Mouse (Mus musculus): Measurements from ENCODE around the gene Il31ra. TPM values are rescaled to one million over a fixed set of nuclear protein-coding genes. Genes with fewer than 3 reads are reported as not detected.

Il31ra gene
- polyA plus RNA-seq, 1 experiment from 2014 or later, result 0.08 TPM

- ATAC-seq (ENCODE audit: insufficient read depth), result no peak
- no peak overlapping the region for H3K4me3 ChIP-seq (replicated peaks)
- no peaks in the 10 kb centered on the region for H3K27me3 ChIP-seq
- H3K36me3 ChIP-seq (replicated peaks), result peaks cover 22% of the 10 kb centered on the region
- H3K4me1 ChIP-seq (replicated peaks), result no peaks in the 10 kb centered on the region
- H3K4me2 ChIP-seq, result no peak overlapping the region
- 70% methylated on average over 13 of the region's 13 CpGs for WGBS (ENCODE audit: insufficient replicate concordance)
- no peaks in the 10 kb centered on the region for H3K9me3 ChIP-seq (replicated peaks)
- no peak overlapping the region for H3K9ac ChIP-seq
- H3K27ac ChIP-seq (replicated peaks), result no peak overlapping the region
These were observed 86.5 kb downstream of the Il31ra start for GRCm38 (mm10) chr13:112507691-112508090.

GRCm38 (mm10) chr13:112506766-112507165, 87.4 kb downstream of the Il31ra start:
- Histone ChIP-seq H3K4me2 (no peak overlapping the region), H3K9me3 (replicated peaks) (no peaks in the 10 kb centered on the region), H3K27me3 (no peaks in the 10 kb centered on the region), H3K9ac (no peak overlapping the region), H3K36me3 (replicated peaks) (peaks cover 23% of the 10 kb centered on the region), H3K4me3 (replicated peaks) (no peak overlapping the region), H3K4me1 (replicated peaks) (no peaks in the 10 kb centered on the region), H3K27ac (replicated peaks) (no peak overlapping the region)
- WGBS (ENCODE audit: insufficient replicate concordance), result 59% methylated on average over 13 of the region's 13 CpGs
- no peak for ATAC-seq (ENCODE audit: insufficient read depth)

GRCm38 (mm10) chr13:112505436-112505835, 88.7 kb downstream of the Il31ra start:
- 71% methylated on average over 6 of the region's 6 CpGs for WGBS (ENCODE audit: insufficient replicate concordance)
- ATAC-seq (ENCODE audit: insufficient read depth), result no peak
- Histone ChIP-seq H3K4me3 (replicated peaks) (no peak overlapping the region), H3K4me1 (replicated peaks) (no peaks in the 10 kb centered on the region), H3K9me3 (replicated peaks) (no peaks in the 10 kb centered on the region), H3K9ac (no peak overlapping the region), H3K36me3 (replicated peaks) (peaks cover 29% of the 10 kb centered on the region), H3K4me2 (no peak overlapping the region), H3K27me3 (no peaks in the 10 kb centered on the region), H3K27ac (replicated peaks) (no peak overlapping the region)

GRCm38 (mm10) chr13:112503846-112504245, 90.3 kb downstream of the Il31ra start:
- 82% methylated on average over 13 of the region's 13 CpGs for WGBS (ENCODE audit: insufficient replicate concordance)
- H3K4me3 ChIP-seq (replicated peaks), result no peak overlapping the region
- H3K27me3 ChIP-seq, result no peaks in the 10 kb centered on the region
- H3K36me3 ChIP-seq (replicated peaks), result peaks cover 29% of the 10 kb centered on the region
- H3K27ac ChIP-seq (replicated peaks), result no peak overlapping the region
- no peak overlapping the region for H3K9ac ChIP-seq
- H3K4me2 ChIP-seq, result no peak overlapping the region
- ATAC-seq (ENCODE audit: insufficient read depth), result no peak
- no peaks in the 10 kb centered on the region for H3K4me1 ChIP-seq (replicated peaks)
- H3K9me3 ChIP-seq (replicated peaks), result no peaks in the 10 kb centered on the region

GRCm38 (mm10) chr13:112500466-112500865, 93.7 kb downstream of the Il31ra start:
- H3K9ac ChIP-seq, result no peak overlapping the region
- H3K4me1 ChIP-seq (replicated peaks), result no peaks in the 10 kb centered on the region
- H3K27ac ChIP-seq (replicated peaks), result no peak overlapping the region
- no peaks in the 10 kb centered on the region for H3K27me3 ChIP-seq
- ATAC-seq (ENCODE audit: insufficient read depth), result no peak
- peaks cover 30% of the 10 kb centered on the region for H3K36me3 ChIP-seq (replicated peaks)
- H3K9me3 ChIP-seq (replicated peaks), result no peaks in the 10 kb centered on the region
- H3K4me3 ChIP-seq (replicated peaks), result no peak overlapping the region
- H3K4me2 ChIP-seq, result no peak overlapping the region
- 71% methylated on average over 9 of the region's 9 CpGs for WGBS (ENCODE audit: insufficient replicate concordance)

GRCm38 (mm10) chr13:112500027-112500426, 94.1 kb downstream of the Il31ra start:
- ATAC-seq (ENCODE audit: insufficient read depth), result no peak
- Histone ChIP-seq H3K27me3 (no peaks in the 10 kb centered on the region), H3K4me1 (replicated peaks) (no peaks in the 10 kb centered on the region), H3K4me2 (no peak overlapping the region), H3K4me3 (replicated peaks) (no peak overlapping the region), H3K36me3 (replicated peaks) (peaks cover 30% of the 10 kb centered on the region), H3K9ac (no peak overlapping the region), H3K27ac (replicated peaks) (no peak overlapping the region), H3K9me3 (replicated peaks) (no peaks in the 10 kb centered on the region)
- 60% methylated on average over 4 of the region's 4 CpGs for WGBS (ENCODE audit: insufficient replicate concordance)

- Histone ChIP-seq H3K4me3 (replicated peaks) (no peak overlapping the region), H3K27ac (replicated peaks) (no peak overlapping the region), H3K27me3 (no peaks in the 10 kb centered on the region), H3K36me3 (replicated peaks) (peaks cover 26% of the 10 kb centered on the region), H3K4me1 (replicated peaks) (no peaks in the 10 kb centered on the region), H3K4me2 (no peak overlapping the region), H3K9me3 (replicated peaks) (no peaks in the 10 kb centered on the region), H3K9ac (no peak overlapping the region)
- WGBS (ENCODE audit: insufficient replicate concordance), result 83% methylated on average over 12 of the region's 12 CpGs
- ATAC-seq (ENCODE audit: insufficient read depth), result no peak
These were observed 99.6 kb downstream of the Il31ra start for GRCm38 (mm10) chr13:112494590-112494989.

- Histone ChIP-seq H3K27ac (replicated peaks) (no peak overlapping the region), H3K9me3 (replicated peaks) (no peaks in the 10 kb centered on the region), H3K4me2 (no peak overlapping the region), H3K27me3 (no peaks in the 10 kb centered on the region), H3K4me3 (replicated peaks) (no peak overlapping the region), H3K36me3 (replicated peaks) (peaks cover 26% of the 10 kb centered on the region; the same call in 1 of the 2 replicates), H3K4me1 (replicated peaks) (no peaks in the 10 kb centered on the region), H3K9ac (no peak overlapping the region)
- ATAC-seq (ENCODE audit: insufficient read depth), result no peak
- WGBS (ENCODE audit: insufficient replicate concordance), result 37% methylated on average over 1 of the region's 1 CpGs
These were observed 101.9 kb downstream of the Il31ra start for GRCm38 (mm10) chr13:112492285-112492678.

GRCm38 (mm10) chr13:112491636-112492284, 102.4 kb downstream of the Il31ra start:
- no peak overlapping the region for H3K4me2 ChIP-seq
- peaks cover 27% of the 10 kb centered on the region for H3K36me3 ChIP-seq (replicated peaks)
- H3K4me1 ChIP-seq (replicated peaks), result no peaks in the 10 kb centered on the region
- no peak overlapping the region for H3K9ac ChIP-seq
- H3K4me3 ChIP-seq (replicated peaks), result no peak overlapping the region
- ATAC-seq (ENCODE audit: insufficient read depth), result no peak
- H3K27ac ChIP-seq (replicated peaks), result no peak overlapping the region
- 77% methylated on average over 14 of the region's 14 CpGs for WGBS (ENCODE audit: insufficient replicate concordance)
- H3K9me3 ChIP-seq (replicated peaks), result no peaks in the 10 kb centered on the region
- no peaks in the 10 kb centered on the region for H3K27me3 ChIP-seq

GRCm38 (mm10) chr13:112490036-112490435, 104.1 kb downstream of the Il31ra start:
- H3K9me3 ChIP-seq (replicated peaks), result no peaks in the 10 kb centered on the region
- no peak overlapping the region for H3K4me2 ChIP-seq
- ATAC-seq (ENCODE audit: insufficient read depth), result no peak
- no peak overlapping the region for H3K27ac ChIP-seq (replicated peaks)
- peaks cover 30% of the 10 kb centered on the region for H3K36me3 ChIP-seq (replicated peaks)
- H3K9ac ChIP-seq, result no peak overlapping the region
- H3K4me3 ChIP-seq (replicated peaks), result no peak overlapping the region
- WGBS (ENCODE audit: insufficient replicate concordance), result 43% methylated on average over 3 of the region's 3 CpGs
- no peaks in the 10 kb centered on the region for H3K4me1 ChIP-seq (replicated peaks)
- no peaks in the 10 kb centered on the region for H3K27me3 ChIP-seq

- Histone ChIP-seq H3K9me3 (replicated peaks) (no peaks in the 10 kb centered on the region), H3K9ac (no peak overlapping the region), H3K4me1 (replicated peaks) (no peaks in the 10 kb centered on the region), H3K27ac (replicated peaks) (no peak overlapping the region), H3K4me3 (replicated peaks) (no peak overlapping the region), H3K4me2 (no peak overlapping the region), H3K27me3 (no peaks in the 10 kb centered on the region), H3K36me3 (replicated peaks) (peaks cover 33% of the 10 kb centered on the region)
- no peak for ATAC-seq (ENCODE audit: insufficient read depth)
- 77% methylated on average over 5 of the region's 5 CpGs for WGBS (ENCODE audit: insufficient replicate concordance)
These were observed 107.5 kb downstream of the Il31ra start for GRCm38 (mm10) chr13:112486676-112487075.

- H3K36me3 ChIP-seq (replicated peaks), result peaks cover 31% of the 10 kb centered on the region
- H3K4me2 ChIP-seq, result no peak overlapping the region
These were observed 107.9 kb downstream of the Il31ra start for GRCm38 (mm10) chr13:112486236-112486635.

More at GRCm38 (mm10) chr13:112486236-112486635, 107.9 kb downstream of the Il31ra start:
- Histone ChIP-seq H3K4me1 (replicated peaks) (no peaks in the 10 kb centered on the region), H3K27me3 (no peaks in the 10 kb centered on the region), H3K9me3 (replicated peaks) (no peaks in the 10 kb centered on the region), H3K27ac (replicated peaks) (no peak overlapping the region), H3K9ac (no peak overlapping the region), H3K4me3 (replicated peaks) (no peak overlapping the region)
- ATAC-seq (ENCODE audit: insufficient read depth), result no peak
- 79% methylated on average over 5 of the region's 5 CpGs for WGBS (ENCODE audit: insufficient replicate concordance)

Measured in liver, embryonic 15.5 days (tissue).